Mouse (Mus musculus) layer of hippocampus, postnatal 36 days (tissue): ENCODE measurements around the gene Nnmt. TPM values are rescaled to one million over a fixed set of nuclear protein-coding genes. Genes with fewer than 3 reads are reported as not detected.

Experiments used
- DNase-seq, 2 experiments: peaks; one replicate each; pipeline ENCODE4 v3.0.0; 2022
- total RNA-seq, 2 experiments: library from RNA; stranded (reverse); gene quantifications; 2 replicates each; pipeline ENCODE4 v1.2.3; 2021

Nnmt gene
- 1 to 10 TPM in 1 of 2 experiments, under 1 TPM in 1; 0.86 to 2.5 TPM for total RNA-seq

DNA sequence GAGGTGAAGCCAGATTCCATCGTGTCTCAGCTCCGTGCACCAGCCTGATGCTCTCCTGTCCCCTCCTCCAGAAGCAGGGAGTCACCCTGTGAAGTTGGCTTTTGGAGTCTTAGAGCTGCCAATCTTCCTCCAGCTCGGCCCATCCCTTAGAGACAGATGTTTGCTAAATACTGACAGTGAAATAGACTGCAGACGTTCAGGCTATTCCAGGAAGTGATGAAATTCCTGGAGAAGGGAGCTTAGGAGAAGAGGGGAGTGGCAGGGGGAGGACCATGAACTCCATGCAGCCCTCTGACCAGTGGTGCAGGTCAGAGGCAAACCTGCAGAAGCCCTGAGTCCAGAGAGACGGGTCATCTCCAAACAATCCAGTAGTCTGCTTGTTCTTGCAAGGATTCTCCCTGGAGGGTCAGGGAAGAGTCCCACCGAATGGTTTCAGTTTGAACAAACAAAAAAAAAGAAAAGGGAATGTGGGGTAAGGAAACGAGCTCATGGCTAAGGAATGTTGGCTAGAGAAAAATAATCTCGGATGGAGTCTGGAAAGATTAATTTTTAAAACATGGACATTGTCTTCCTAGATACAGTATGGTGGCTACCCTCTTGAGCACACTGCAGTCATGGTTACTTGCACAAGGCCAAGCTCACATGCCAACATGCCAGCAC is at the start of gene Nnmt:
TSS of gene Nnmt (minus strand) at position 215 of the 660 bp plus-strand sequence.
- no peak for DNase-seq

DNA sequence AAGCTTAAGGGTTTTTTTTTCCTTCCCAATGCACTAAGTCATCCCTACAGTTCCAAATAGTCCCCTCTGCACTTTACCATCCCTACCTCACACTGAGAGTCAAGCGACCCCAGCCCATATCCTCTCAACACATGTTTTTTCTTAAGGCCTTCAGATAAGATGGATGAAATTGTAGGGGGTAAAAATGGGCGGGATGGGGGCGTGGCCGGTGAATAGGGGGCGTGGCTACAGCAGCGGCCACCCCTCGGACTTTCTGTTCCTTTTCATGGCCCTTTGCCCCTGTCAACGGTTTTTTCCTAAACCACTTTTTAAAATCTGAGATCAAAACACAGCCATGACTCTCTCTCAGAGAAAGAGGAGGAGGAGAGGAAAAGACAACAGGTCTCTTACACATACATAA is 49.8 kb upstream of the Nnmt start:
- DNase-seq: no peak

GRCm38 (mm10) chr9:48653399-48654070 is 48.6 kb upstream of the Nnmt start:
- no peak for DNase-seq

GRCm38 (mm10) chr9:48652026-48652425 is 47.1 kb upstream of the Nnmt start:
- no peak for DNase-seq

GRCm38 (mm10) chr9:48650846-48651245 is 45.9 kb upstream of the Nnmt start:
- DNase-seq: no peak

GRCm38 (mm10) chr9:48649851-48650685 is 45.1 kb upstream of the Nnmt start:
- DNase-seq: peak in 1 of 2 experiments; percentile 3

DNA sequence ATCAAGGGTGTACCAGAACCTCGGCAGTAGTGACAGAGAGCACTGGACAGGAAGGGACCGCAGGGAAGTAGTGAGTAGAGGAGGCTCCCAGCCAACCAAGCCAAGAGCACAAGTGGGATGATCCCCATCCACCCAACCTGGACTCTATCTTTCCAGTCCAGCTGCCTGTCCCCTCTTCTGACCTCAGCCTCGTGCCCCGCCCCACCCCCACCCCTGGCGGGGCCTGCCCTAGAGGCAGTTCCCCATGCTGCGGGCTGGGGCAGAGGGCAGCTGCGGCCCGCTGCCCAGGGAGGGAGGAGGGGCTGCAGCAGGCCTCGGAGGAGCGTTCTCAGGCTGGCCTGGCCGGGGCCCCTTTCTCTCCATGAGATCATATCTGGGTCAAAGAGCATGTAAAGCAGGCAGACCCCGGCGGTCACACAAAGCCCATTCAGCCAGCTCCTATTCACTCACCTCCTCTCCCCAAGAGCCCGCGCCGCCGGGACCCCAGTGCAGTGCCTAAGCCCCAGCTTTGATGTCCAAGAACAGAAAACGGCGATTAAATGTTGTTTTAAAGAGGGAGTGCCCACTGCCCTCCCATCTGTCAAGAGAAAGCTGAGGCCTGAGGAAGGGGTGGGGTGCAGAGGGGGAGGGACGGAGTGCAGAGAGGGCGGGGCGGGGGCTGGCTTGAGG is 44.3 kb upstream of the Nnmt start:
- peak in 1 of 2 experiments; percentile 35 for DNase-seq

GRCm38 (mm10) chr9:48648285-48649097 is 43.5 kb upstream of the Nnmt start:
- DNase-seq: peak in 1 of 2 experiments; percentile 13

GRCm38 (mm10) chr9:48647648-48648284 is 42.8 kb upstream of the Nnmt start:
- DNase-seq: peak in 1 of 2 experiments; percentile 5

DNA sequence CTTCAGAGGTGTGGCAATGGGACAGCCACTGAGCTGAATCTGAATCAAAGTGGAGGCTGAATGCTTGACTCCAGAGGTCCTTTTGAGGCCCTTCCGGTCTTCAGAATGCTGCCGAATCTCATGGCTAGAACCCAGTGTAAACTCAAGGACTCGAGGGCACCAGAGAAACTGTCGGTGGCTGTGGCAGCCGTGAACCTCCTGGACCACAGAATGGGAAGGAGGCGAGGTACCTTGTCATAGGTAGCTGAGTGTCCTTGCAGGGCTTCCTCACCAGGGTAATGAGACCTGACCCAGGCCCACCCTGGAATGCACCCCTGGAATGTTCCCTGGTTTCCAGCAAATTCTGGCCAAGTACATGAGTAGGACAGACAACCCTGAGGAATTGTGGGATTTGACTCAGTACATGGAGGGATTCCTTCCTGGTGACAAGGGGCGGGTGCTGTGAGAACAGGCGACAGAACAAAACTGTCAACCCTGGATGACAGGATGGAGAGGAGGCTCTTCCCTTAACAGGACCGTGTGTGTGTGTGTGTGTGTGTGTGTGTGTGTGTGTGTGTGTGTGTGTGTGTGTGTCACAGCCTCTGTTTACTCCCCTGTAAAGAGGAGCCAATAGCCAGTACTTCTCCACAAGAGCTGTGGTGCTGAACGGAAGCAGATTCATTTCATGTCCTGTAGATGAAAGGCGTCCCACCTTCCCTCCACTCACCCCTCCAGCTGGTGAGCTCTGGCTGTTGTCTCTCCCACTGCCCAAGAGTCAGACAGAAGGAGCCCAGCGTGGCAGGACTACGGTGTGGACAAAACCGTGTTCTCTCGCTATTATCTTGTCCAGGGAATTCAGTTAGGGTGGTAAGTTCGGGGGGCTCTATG is 42.1 kb upstream of the Nnmt start:
- DNase-seq: no peak

DNA sequence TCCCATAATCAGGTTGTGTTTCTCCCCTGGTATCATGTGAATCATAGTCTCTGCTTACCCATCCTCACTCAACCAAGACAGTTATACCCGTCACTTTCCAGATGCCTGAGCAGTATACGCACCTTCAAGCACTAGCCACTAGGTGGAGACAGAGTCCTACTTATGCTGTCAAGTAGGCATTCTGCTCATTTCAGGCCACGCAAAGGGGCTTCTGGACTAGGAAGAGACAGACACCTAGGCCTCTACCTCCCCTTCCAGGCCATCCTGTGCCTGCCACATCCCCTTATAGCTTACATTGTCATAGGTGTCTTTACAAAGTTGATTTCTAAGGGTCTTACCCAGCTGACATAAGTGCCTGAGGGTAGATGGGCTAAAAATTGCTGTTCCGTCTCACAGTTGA is 41.3 kb upstream of the Nnmt start:
- peak; percentile 71 to 77 for DNase-seq

DNA sequence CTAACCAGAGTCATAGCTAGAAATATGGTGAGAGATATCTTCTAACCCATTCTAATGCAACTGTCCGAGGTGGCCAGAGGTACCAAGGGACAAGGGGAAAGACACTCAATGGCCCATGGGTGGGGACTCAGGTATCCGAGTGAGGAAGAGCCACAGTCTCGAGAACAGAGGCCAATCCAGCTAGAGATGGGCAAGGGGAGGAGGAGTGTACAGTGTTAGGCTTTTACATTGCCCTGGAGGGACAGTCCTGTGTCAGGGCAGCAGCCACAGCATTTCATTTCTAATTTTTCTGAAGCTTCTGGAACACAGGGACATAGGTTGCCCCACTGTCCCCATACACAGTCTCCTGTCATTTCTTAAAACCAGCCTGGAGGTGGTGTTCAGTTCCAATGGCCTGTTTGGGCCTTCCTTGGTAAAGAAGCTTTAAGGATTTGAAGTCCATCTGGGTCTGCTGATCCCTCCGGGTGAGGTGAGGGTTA is 40.7 kb upstream of the Nnmt start:
- no peak for DNase-seq

DNA sequence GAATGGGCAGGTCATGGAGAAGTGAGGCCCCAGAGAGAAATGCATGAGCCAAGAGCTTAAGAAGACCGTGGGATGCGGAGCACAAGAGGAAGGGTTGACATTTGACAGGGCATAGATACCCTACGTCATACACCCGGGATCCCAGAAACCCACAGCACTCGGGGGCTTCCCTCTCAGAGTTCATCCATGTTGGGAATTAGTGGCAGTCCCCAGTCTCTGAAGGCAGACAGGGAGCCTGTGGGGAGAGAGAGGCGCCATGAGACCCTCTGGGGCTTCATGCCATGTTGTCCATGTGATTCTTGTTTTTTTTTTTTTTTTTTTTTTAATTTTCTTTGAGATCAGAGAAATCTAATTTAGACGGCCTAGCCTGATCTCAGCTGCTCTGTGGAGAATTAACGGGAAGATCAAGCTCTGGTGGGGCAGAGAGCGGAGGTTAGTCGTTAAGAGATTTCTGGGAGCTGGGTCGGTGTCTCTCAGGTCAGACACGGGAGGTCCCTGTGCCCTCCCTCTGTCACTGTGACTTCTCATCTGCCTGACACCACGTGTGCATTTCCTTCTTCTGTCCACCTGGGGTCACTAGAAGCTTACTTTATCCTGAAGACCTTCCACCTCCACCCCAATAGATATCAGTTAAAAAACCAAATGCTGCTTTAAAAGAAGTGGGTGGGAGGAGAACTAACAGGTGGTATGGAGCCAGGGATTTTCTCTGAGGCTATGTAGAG is 40.1 kb upstream of the Nnmt start:
- DNase-seq: no peak

DNA sequence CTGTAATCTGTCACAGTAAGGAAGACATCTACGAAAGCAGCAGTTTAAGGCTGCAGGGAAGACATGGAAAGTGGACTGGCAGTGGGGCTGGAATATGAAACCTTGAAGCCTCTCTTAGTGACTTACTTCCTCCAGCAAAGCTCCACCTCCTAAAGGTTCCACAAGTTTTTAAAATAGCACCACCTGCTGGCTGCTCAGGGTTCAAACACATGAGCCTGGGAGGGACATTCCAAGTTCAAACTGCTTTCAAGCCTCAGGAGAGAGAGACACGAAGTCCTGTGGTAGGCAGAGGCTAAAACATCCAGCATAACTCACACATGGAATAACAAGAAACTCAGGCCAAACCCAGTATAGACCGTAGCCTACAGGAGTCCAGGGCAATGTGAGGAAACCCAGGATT is 39.4 kb upstream of the Nnmt start:
- no peak for DNase-seq

GRCm38 (mm10) chr9:48641636-48642035 is 36.7 kb upstream of the Nnmt start:
- DNase-seq: no peak

DNA sequence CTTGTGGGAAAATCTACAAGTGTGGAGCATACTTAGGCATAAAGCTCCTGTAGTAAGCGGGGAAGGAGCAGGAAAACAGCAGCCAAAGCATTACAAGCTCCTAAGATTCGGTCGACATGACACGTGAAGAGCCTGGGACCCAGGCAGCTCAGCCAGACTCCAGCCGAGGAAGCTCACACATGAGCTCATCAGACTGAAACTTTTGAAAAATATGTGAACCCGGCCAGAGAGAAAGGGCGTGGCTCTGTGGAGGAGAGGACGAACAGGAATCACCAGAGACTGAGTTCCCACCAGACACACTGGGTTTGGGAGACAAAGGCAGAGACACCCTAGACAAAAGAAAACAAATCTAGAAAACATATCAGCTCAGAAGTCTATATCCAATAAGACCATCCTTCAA is 35.9 kb upstream of the Nnmt start:
- DNase-seq: no peak

GRCm38 (mm10) chr9:48638176-48638803 is 33.3 kb upstream of the Nnmt start:
- no peak for DNase-seq

DNA sequence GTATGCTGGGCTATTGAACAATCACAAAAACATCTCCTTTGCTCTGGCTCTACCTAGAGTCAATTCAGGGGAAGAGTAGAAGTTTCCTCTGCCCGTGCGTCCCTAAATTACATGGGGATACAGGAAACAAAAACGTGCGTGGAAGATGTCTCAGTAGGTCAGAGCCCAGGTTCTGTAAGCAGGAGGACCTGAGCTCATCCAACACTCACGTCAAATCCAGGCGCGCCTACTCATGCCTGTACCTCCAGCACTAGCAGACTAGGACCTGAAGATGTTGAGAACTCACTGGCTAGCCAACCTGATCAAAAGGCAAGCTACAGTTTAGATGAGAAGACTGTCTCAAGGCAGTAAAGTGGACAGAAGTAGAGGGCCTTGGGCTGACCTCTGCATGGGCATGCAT is 32.2 kb upstream of the Nnmt start:
- no peak for DNase-seq
